Mouse (Mus musculus): ENCODE measurements around the gene H2-Aa. TPM values are rescaled to one million over a fixed set of nuclear protein-coding genes. Genes with fewer than 3 reads are reported as not detected.

H2-Aa gene
- total RNA-seq, 2 experiments from 2014 or later, result 52.0 to 53.2 TPM

Other genes starting within 250 kb of the H2-Aa start
- 1 to 10 TPM in 1 of 2 experiments, under 1 TPM in 1; 0.55 to 1.7 TPM for gene Col11a2, start 248.4 kb downstream of the H2-Aa start, total RNA-seq (2021)
- gene H2-Oa, start 195.5 kb downstream of the H2-Aa start, total RNA-seq (2021), result 1 to 10 TPM in 1 of 2 experiments, not detected in 1; 1.6 TPM
- gene H2-DMa, start 168.3 kb downstream of the H2-Aa start, total RNA-seq (2021), result 1 to 10 TPM; 5.9 to 7.2 TPM
- gene Brd2, start 165.2 kb downstream of the H2-Aa start, total RNA-seq (2021), result 10 to 100 TPM; 64.5 to 79.0 TPM
- gene H2-DMb2, start 144.5 kb downstream of the H2-Aa start, total RNA-seq (2021), result 1 to 10 TPM; 2.0 to 7.5 TPM
- gene H2-DMb1, start 134.8 kb downstream of the H2-Aa start, total RNA-seq (2021), result 1 to 10 TPM; 3.0 to 3.9 TPM
- 10 to 100 TPM in 1 of 2 experiments, 1 to 10 TPM in 1; 5.7 to 11.4 TPM for gene Tap1, start 100.3 kb downstream of the H2-Aa start, total RNA-seq (2021)
- 10 to 100 TPM; 13.1 to 25.3 TPM for gene Psmb9, start 100.1 kb downstream of the H2-Aa start, total RNA-seq (2021)
- 10 to 100 TPM; 19.5 to 34.4 TPM for gene Psmb8, start 90.1 kb downstream of the H2-Aa start, total RNA-seq (2021)
- gene Tap2, start 84.3 kb downstream of the H2-Aa start, total RNA-seq (2021), result 10 to 100 TPM; 25.3 to 33.3 TPM
- 1 to 10 TPM in 1 of 2 experiments, under 1 TPM in 1; 0.77 to 5.7 TPM for gene H2-Ob, start 48.9 kb downstream of the H2-Aa start, total RNA-seq (2021)
- 10 to 100 TPM; 36.6 to 43.8 TPM for gene H2-Ab1, start 30.1 kb downstream of the H2-Aa start, total RNA-seq (2021)
- 10 to 100 TPM; 54.9 to 60.2 TPM for gene H2-Eb1, start 18.0 kb upstream of the H2-Aa start, total RNA-seq (2021)
- under 1 TPM in 1 of 2 experiments, not detected in 1; 0.46 TPM for gene H2-Eb2, start 37.8 kb upstream of the H2-Aa start, total RNA-seq (2021)
- under 1 TPM; 0.26 to 0.32 TPM for gene Btnl2, start 67.0 kb upstream of the H2-Aa start, total RNA-seq (2021)
- gene Btnl1, start 89.3 kb upstream of the H2-Aa start, total RNA-seq (2021), result not detected
- gene BC051142, start 111.0 kb upstream of the H2-Aa start, total RNA-seq (2021), result not detected
- gene Btnl4, start 189.5 kb upstream of the H2-Aa start, total RNA-seq (2021), result not detected
- not detected for gene Btnl6, start 229.5 kb upstream of the H2-Aa start, total RNA-seq (2021)

All from heart, adult 18-20 months (tissue).